Mouse (Mus musculus) CD4-positive naive resting alpha-beta T cell, adult 57 days (primary cell): Measurements from ENCODE around the gene Plekha7. TPM values are rescaled to one million over a fixed set of nuclear protein-coding genes. Genes with fewer than 3 reads are reported as not detected.

ENCODE experiments used
- total RNA-seq: library from RNA; stranded (reverse); gene quantifications from one replicate; pipeline ENCODE4 v1.2.4, GENCODE M21; 2023

The Plekha7 gene
- 24.6 TPM for total RNA-seq

DNA sequence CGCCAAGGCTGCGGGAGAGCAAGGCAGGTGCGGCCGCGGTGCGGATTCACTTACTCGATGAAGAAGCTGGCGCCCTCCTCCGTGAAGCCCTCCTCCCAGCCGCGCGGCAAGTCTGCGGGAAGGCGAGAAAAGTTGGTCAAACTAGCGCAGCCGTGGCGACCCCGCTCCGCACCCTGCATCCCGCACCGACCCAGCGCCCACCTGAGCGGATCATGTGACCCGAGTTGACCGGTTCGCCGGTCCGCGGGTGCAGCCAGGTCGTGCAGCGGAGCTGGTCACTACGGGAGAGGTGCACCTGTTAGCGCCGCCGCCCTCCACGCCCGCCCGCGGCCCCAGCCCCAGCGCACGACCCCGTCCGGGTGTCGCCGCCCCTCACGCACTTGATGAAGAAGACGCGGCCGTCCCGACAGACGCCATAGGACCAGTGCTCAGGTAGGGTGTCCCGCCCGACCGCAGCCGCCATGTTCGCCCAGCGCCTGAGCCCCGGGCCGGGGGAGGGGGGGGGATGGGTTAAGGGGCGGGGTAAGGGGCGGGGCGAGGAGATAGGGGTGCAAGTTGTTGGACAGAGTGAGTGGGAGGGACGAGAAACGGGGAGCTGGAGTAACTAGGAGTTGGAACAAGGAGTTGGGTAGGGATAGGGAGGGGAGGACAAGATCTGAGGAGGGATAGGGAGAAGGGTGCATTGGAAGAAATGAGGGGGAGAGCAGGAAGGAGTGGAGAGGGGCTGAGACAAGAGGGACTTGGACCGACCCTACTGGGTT lies at the start of gene Plekha7:
Gene Plekha7 (minus strand): TSS at position 506 of the 761 bp plus-strand sequence.

DNA sequence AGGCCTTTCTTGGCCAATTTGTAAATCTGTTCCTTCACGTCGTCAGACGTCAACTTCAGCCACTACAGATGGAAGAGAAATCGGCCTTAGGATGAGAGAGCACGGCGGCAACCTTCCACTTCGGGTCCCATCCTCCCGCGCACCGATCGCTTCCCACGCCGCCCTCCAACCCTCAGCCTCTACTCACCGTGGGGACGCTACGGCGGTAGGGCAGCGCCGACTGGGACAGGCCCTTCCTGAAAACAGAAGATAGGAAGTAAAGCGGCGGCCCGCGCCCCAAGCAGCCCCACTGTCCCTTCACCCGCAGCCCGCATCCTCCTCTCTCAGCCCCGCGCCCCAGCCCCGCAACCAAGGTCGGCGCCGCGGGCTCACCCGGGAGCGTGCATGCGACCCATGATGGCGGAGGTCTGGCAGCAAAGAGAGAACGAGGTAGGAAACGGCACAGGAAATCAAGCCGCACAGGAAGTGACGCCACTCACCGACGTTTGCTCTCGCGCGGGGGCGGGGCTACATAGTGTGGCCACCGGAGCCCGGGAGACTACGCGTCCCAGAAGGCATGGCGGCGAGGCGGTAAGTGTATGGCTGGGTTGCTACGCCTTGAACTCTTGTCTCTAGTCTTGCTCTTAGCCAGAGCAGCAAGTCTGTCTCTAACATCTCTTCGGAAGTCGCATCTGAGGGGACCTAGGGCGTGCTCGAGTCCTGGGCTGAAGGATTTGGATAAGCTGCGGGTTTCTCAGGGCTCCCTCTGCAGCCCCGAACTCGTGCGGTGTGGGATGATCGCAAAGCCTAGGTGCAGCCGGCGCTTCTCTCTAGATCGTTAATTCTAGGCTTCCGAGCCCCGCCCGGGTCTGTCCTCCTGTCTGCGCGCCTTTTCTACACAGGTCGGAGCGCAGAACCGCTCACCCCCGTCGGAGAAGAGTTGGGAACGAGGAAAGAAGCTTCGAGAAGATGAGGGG lies 25.8 kb upstream of the Plekha7 start, which contains the start of gene Rps13:
Gene Rps13 (minus strand): TSS at position 483 of the 956 bp plus-strand sequence.

DNA sequence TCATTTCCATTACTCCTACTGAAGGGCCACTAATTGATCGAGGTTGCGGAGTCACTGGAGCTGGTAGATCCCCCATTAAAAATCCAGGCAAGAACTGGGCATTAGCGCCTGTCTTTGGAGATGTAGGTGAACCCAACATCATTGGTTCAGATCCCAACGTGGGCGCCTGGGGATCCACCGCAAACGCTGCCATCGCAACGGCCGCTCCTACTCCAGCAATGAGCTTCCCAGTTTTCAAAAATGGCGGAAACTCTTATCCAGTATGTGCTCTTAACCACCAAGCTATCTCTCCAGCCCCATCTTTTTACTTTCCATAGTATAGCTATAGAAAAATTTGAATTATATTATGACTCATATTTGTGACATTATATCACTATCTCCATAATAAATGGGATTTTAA lies 223.8 kb downstream of the Plekha7 start, which contains the start of gene Gm4353:
Gene Gm4353 (minus strand): TSS at position 270 of the 400 bp plus-strand sequence.

Other genes starting within 250 kb of the Plekha7 start
- gene Gm4353, start 223.7 kb downstream of the Plekha7 start, total RNA-seq: 3.1 TPM
- gene Rps13, start 25.8 kb upstream of the Plekha7 start, total RNA-seq: 1,538 TPM
- 48.3 TPM for gene Pik3c2a, start 135.1 kb upstream of the Plekha7 start, total RNA-seq
- 5.4 TPM for gene Nucb2, start 196.0 kb upstream of the Plekha7 start, total RNA-seq